Mouse (Mus musculus) C2C12 (cell line): ENCODE results near the gene Grid2. TPM values are rescaled to one million over a fixed set of nuclear protein-coding genes. Genes with fewer than 3 reads are reported as not detected.

Experiments
- H3K27me3 ChIP-seq: one replicate; pipeline ENCODE4 v1.6.1; 2011; ENCODE audit not compliant: control insufficient read depth, insufficient read depth, insufficient read length
- H3K36me3 ChIP-seq: one replicate; pipeline ENCODE4 v1.6.1; 2011; ENCODE audit not compliant: control insufficient read depth, insufficient read depth
- H3K4me3 ChIP-seq: one replicate; pipeline ENCODE4 v1.5.1; 2011; ENCODE audit warnings: mild to moderate bottlenecking, control low read depth; ENCODE audit not compliant: poor library complexity, insufficient read depth, severe bottlenecking
- H3K79me2 ChIP-seq: one replicate; pipeline ENCODE4 v1.6.1; 2011; ENCODE audit not compliant: control insufficient read depth, insufficient read depth
- H3K79me3 ChIP-seq: one replicate; pipeline ENCODE4 v1.6.1; 2011; ENCODE audit warnings: low read depth, control low read depth
- H3ac ChIP-seq: one replicate; pipeline ENCODE3; 2011; ENCODE audit warnings: low read depth; ENCODE audit not compliant: control insufficient read depth, insufficient read length
- CEBPB ChIP-seq: IDR thresholded peaks from one replicate; pipeline ENCODE4 v1.6.1; 2011; ENCODE audit warnings: low read depth, mild to moderate bottlenecking, control low read depth, moderate library complexity
- CTCF ChIP-seq: IDR thresholded peaks from one replicate; pipeline ENCODE4 v1.5.1; 2011; ENCODE audit not compliant: control insufficient read depth, insufficient read depth, insufficient read length
- FOSL1 ChIP-seq: IDR thresholded peaks from one replicate; pipeline ENCODE4 v1.8.0; 2011; ENCODE audit warnings: mild to moderate bottlenecking, low read length; ENCODE audit not compliant: poor library complexity, insufficient read depth, severe bottlenecking
- MAX ChIP-seq: IDR thresholded peaks from one replicate; pipeline ENCODE4 v1.6.1; 2011; ENCODE audit warnings: mild to moderate bottlenecking, control low read depth
- MYOD1 ChIP-seq: IDR thresholded peaks from one replicate; pipeline ENCODE4 v1.6.1; 2011; ENCODE audit warnings: low read depth; ENCODE audit not compliant: control insufficient read depth, insufficient read length
- MYOG ChIP-seq: IDR thresholded peaks from one replicate; pipeline ENCODE4 v1.6.1; 2011; ENCODE audit not compliant: control insufficient read depth, insufficient read length; ENCODE audit errors: extremely low read depth
- USF1 ChIP-seq: IDR thresholded peaks from one replicate; pipeline ENCODE4 v1.6.1; 2011; ENCODE audit warnings: low read depth, mild to moderate bottlenecking, control low read depth, moderate library complexity
- long read RNA-seq, 2 experiments: library from polyadenylated mRNA; unstranded; transcript quantifications; one replicate each; pipeline ENCODE4 v2.0.0; 2019 to 2020
- polyA plus RNA-seq: library from polyadenylated mRNA; unstranded; fragments of >200 nt; fragmentation: generic; extraction: Trizol; gene quantifications from one replicate; pipeline ENCODE4 v1.2.1, GENCODE M21; 2012; ENCODE audit warnings: missing spikeins

Gene Grid2
- polyA plus RNA-seq = not detected
- long read RNA-seq, experiment 1 = 0 reads
- long read RNA-seq, experiment 2 = 0 reads

DNA sequence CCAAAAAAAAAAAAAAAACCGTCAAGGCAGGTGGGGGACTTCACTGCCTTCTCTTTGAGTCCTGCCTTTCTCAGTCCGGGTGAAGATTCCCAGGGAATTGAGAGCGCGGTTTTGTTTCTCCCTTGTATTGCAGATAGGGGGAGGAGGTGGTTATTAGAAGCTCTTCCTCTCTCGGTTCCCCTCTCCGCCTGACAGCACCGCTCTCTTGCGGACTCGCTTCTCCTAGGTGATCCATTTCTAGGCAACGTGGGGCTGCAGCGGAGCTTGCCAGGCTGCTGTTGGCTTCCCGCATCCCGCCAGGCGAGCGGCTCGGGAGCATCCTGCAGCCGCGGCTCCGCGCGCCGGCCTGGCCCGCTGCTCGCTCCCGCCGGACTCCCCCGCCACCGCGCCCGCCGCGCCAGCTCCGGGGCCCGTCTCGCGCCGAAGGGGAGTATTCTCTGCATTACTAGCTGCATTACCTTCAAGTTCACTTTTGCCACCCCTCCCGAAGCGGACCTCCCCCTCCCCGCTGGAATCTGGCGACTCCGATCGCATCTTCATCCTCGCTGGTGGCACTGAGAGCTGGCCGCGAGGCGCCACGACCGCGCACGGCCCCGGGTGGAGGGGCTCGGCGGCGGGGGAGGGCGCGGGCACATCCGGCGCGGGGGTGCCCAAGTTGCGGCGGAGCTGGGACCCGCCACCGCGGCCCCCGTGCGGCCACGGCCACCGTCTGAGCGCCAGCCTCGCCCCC lies at the start of gene Grid2:
Gene Grid2, plus strand, starts transcription at position 51 of the 730 bp plus-strand sequence.
- no peak within 1 kb of the TSS for H3ac ChIP-seq
- no peaks in the 10 kb centered on the region for H3K79me2 ChIP-seq
- no peaks in the 10 kb centered on the region for H3K27me3 ChIP-seq
- no peaks in the 10 kb centered on the region for H3K36me3 ChIP-seq
- H3K4me3 ChIP-seq = no peak within 1 kb of the TSS
- TF ChIP-seq MYOG = no peak
- TF ChIP-seq CEBPB = no peak
- no peak for TF ChIP-seq USF1
- no peak for TF ChIP-seq MAX
- no peak for TF ChIP-seq FOSL1
- no peak for TF ChIP-seq MYOD1
- TF ChIP-seq CTCF = no peak
- no peaks in the 10 kb centered on the region for H3K79me3 ChIP-seq

DNA sequence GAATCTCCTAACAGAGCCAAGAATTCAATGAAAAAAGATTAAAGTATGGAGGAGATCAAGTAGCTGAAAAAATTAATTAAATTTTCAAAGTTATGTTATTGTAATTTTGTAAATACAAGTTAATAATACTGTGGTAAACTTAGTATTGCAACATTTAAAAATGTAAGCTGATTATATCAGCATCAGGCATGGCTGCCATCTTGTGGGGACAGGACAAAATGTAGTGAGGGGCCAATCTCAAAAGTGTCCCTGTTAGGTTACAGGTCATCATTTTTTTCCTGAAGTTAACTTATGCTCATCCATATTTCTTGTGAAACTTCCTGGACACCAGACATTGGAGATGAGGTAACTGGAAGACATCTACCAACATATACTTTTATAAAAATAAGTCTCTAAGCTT lies 4.9 kb upstream of the Grid2 start:
- Histone ChIP-seq H3K27me3 (no peaks in the 10 kb centered on the region), H3K79me3 (no peaks in the 10 kb centered on the region), H3K4me3 (no peak overlapping the region), H3K79me2 (no peaks in the 10 kb centered on the region), H3K36me3 (no peaks in the 10 kb centered on the region), H3ac (no peak overlapping the region)
- TF ChIP-seq FOSL1 = no peak
- no peak for TF ChIP-seq MAX
- no peak for TF ChIP-seq MYOG
- TF ChIP-seq CTCF = no peak
- TF ChIP-seq MYOD1 = no peak
- no peak for TF ChIP-seq USF1
- no peak for TF ChIP-seq CEBPB

DNA sequence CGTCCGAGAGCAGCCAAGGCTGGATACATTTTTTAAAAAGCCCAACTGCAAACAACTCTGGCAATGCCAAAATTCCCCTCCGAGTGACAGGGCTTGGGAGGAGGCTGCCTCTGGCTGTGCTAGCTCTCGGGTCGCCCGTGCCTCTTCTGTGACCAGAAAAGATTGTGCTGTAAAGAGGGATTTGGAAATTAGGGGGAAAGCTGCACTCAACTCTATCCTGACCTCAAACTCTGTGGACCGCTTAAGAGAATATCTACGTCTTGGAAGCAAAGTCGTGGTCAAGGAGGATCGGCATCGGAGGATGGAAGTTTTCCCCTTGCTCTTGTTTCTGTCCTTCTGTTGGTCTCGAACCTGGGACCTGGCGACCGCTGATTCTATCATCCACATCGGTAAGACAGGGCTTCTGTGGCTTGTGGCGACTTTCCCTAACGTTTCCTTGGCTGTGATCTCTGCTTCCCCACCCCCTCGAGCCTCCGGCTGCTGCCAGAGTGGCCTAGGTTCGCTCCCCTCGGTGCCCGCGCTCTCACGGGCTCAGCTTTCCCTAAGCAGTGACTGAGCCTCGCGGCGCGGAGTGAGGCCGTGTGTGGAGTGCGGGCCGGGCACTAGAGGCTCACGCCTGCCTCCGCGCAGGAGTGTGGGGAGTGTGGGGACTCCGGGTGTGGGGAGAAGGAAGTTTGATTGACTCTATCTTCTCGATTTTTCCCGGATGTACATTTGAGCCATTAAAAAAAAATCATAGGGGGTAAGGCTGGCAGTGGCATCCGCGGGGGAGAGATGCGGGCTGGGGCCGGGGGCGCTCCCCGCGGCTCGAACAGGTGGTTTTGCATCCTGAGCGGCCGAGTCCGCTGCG lies 1.1 kb downstream of the Grid2 start:
- Histone ChIP-seq H3K27me3 (no peaks in the 10 kb centered on the region), H3ac (no peak overlapping the region)
- TF ChIP-seq FOSL1 = no peak
- no peak for TF ChIP-seq CEBPB
- no peak for TF ChIP-seq CTCF
- no peak for TF ChIP-seq USF1
- no peak for TF ChIP-seq MYOG
- TF ChIP-seq MAX = no peak
- TF ChIP-seq MYOD1 = no peak

DNA sequence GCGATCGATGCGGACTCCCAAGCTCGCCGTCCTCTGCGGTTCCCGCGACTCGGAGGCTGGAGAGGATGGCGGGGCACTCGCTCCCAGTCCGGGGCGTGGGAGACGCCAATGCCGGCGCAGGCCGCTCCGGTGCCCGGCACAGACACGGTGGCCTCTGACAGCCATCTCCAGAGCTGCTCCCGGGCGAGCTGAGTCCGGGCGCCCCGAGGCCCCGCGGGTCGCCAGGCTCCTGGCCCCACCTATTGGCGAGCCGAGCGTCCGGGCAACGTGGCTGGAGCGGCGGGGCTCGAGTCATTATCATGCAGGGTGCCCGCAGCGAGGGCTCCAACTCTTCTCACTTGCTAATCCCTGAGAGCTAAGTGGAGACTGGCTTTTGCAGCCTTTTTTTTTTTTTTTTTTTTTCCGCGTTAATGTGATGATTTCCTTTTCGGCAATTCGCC lies 1.8 kb downstream of the Grid2 start:
- TF ChIP-seq MYOD1 (no peak), MAX (no peak)
- Histone ChIP-seq H3K36me3 (no peaks in the 10 kb centered on the region), H3K27me3 (no peaks in the 10 kb centered on the region), H3K4me3 (no peak overlapping the region), H3K79me3 (no peaks in the 10 kb centered on the region), H3ac (no peak overlapping the region), H3K79me2 (no peaks in the 10 kb centered on the region)

More for the DNA sequence above, 1.1 kb downstream of the Grid2 start:
- H3K4me3 ChIP-seq = no peak overlapping the region
- no peaks in the 10 kb centered on the region for H3K79me3 ChIP-seq
- H3K79me2 ChIP-seq = no peaks in the 10 kb centered on the region
- H3K36me3 ChIP-seq = no peaks in the 10 kb centered on the region

DNA sequence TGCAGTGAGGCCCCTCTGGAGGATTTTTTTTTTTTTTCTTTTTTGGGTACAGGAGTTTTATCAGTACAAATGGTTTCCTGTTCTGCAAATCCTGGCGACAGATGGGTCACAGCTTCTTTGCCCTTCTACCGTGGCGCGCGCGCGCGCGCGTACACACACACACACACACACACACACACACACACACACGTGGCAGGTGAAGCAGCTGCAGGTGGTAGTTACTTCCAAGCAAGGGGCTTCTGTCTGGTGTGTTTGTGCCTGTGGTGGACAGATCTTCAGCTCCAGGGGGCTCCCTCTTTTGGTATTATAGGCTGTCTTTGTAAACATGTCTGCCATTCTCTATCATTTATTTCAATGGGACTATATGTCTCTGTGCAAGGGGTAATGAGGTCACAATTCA lies 2.2 kb downstream of the Grid2 start:
- Histone ChIP-seq H3K4me3 (no peak overlapping the region), H3ac (no peak overlapping the region), H3K36me3 (no peaks in the 10 kb centered on the region), H3K79me3 (no peaks in the 10 kb centered on the region), H3K27me3 (no peaks in the 10 kb centered on the region), H3K79me2 (no peaks in the 10 kb centered on the region)
- TF ChIP-seq CEBPB (no peak), FOSL1 (no peak), MYOD1 (no peak), CTCF (no peak), USF1 (no peak), MYOG (no peak), MAX (no peak)

DNA sequence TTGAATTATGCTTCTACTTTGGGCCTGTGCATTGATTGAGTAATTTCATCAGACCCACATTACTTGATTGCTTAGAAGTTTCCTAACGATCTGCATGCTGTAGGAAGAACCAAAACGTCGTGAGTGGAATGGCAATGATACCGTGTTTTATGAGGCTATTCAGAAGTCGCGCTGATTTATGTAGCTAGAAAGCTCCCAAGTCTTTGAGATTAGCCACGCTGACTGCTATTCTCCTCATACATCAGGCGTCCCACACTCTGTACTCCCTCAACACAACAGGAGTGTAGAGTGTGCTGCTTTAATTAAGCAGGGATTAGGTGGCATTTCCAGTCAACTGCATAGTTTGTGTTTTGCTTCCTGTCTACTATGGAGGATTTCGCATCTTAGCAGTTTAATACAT lies 4.1 kb downstream of the Grid2 start:
- no peaks in the 10 kb centered on the region for H3K27me3 ChIP-seq
- H3ac ChIP-seq = no peak overlapping the region
- no peaks in the 10 kb centered on the region for H3K79me3 ChIP-seq
- no peaks in the 10 kb centered on the region for H3K79me2 ChIP-seq
- no peaks in the 10 kb centered on the region for H3K36me3 ChIP-seq
- H3K4me3 ChIP-seq = no peak overlapping the region
- TF ChIP-seq CEBPB (no peak), USF1 (no peak)
